Mouse (Mus musculus): ENCODE measurements at regions not wholly inside any gene's neighbourhood (a gene's known extent, or its start where the extent isn't known, plus 50 kb on each side); places are given as distances from the start of the nearest gene placed in this dataset.
A peak's percentile ranks its signal among the peaks of the same experiment; 100 is the strongest.

DNA sequence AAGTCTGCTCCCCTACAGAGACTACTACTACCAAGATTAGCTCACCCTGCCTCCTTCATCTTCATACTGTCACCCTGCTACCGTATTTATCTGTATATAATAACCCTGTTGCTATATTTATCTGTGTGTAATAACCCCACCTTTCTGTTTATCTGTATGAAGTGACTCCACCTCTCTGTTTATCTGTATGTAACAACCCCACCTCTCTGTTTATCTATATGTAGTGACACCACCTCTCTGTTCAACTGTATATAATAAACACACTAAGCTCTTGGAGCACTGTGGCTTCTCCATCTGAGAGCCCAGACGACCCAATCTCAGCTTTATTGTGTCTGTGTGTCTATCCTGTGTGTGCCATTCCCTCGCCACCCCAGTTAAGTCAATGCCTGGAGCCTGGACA lies 154.7 kb downstream of the Katnal1 start:
- Histone ChIP-seq H3K27ac (0 out of 2 replicates have a peak overlapping the region, but pooled peaks have one; percentile 2), H3K4me1 (replicated peaks; ENCODE audit: control insufficient read depth in 2 of 2, insufficient read depth in 2 of 2, low read length in 1 of 2) (peaks cover 15 to 24% of the 10 kb centered on the region in 2 experiments), H3K9me3 (ENCODE audit: control insufficient read depth, low read length) (no peaks in the 10 kb centered on the region), H3K36me3 (replicated peaks; ENCODE audit: control insufficient read depth, insufficient read depth, low read depth) (no peaks in the 10 kb centered on the region), H3K27me3 (ENCODE audit: control insufficient read depth, insufficient read depth, low read length) (no peaks in the 10 kb centered on the region), H3K4me3 (ENCODE audit: insufficient read depth in 1 of 2, low read depth in 2 of 2, low read length in 2 of 2) (no peak overlapping the region), H3K9ac (replicated peaks) (no peak overlapping the region), H3K4me2 (ENCODE audit: low read depth) (peak overlapping the region; percentile 38)
- DNase-seq (ENCODE audit: low read depth in 3 of 3, low spot score in 3 of 3) (peak in 2 of 3 experiments; percentile 37 to 57), ATAC-seq (ENCODE audit: insufficient read depth) (peak; percentile 95)
- WGBS (ENCODE audit: insufficient replicate concordance) = 21% methylated on average over 3 of the region's 3 CpGs
- TF ChIP-seq EP300 (IDR thresholded peaks at IDR 0.05; ENCODE audit: low read depth) = peak; percentile 84
- no peak for TF ChIP-seq CTCF (IDR thresholded peaks at IDR 0.05; ENCODE audit: low read depth)

DNA sequence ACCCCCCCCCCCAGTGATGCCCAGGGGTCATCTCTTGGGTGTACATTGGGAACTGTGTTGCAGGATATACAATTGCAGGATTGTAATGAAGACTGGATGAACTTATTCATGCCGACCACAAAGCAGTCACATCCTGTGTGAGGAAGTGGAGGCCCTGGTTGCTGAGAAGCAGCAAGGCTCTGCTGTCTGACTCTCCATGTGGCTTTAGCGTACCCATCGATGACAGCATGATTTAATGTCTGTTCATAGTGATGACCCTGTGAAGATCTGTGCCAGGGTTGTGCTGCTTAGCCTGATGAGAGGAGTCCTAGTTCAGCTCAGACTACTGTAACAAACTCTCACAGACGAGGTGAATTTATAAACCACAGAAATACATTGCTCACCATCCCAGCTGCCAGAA lies 159.7 kb downstream of the Katnal1 start:
- Histone ChIP-seq H3K4me1 (replicated peaks; ENCODE audit: control insufficient read depth in 2 of 2, insufficient read depth in 2 of 2, low read length in 1 of 2) (peaks cover 6 to 12% of the 10 kb centered on the region in 2 experiments), H3K4me2 (ENCODE audit: low read depth) (no peak overlapping the region), H3K9ac (replicated peaks) (no peak overlapping the region), H3K36me3 (replicated peaks; ENCODE audit: control insufficient read depth, insufficient read depth, low read depth) (no peaks in the 10 kb centered on the region), H3K4me3 (ENCODE audit: insufficient read depth in 1 of 2, low read depth in 2 of 2, low read length in 2 of 2) (no peak overlapping the region), H3K27ac (no peak overlapping the region), H3K27me3 (ENCODE audit: control insufficient read depth, insufficient read depth, low read length) (no peaks in the 10 kb centered on the region), H3K9me3 (ENCODE audit: control insufficient read depth, low read length) (no peaks in the 10 kb centered on the region)
- WGBS (ENCODE audit: insufficient replicate concordance) = 40% methylated on average over 4 of the region's 4 CpGs
- ATAC-seq (ENCODE audit: insufficient read depth) = no peak
- TF ChIP-seq EP300 (IDR thresholded peaks at IDR 0.05; ENCODE audit: low read depth) (no peak), CTCF (IDR thresholded peaks at IDR 0.05; ENCODE audit: low read depth) (no peak)
- DNase-seq (ENCODE audit: low read depth in 3 of 3, low spot score in 3 of 3) = no peak

GRCm38 (mm10) chr5:148768346-148768745 lies 160.8 kb downstream of the Katnal1 start:
- DNase-seq (ENCODE audit: low read depth in 3 of 3, low spot score in 3 of 3) (no peak), ATAC-seq (ENCODE audit: insufficient read depth) (no peak)
- Histone ChIP-seq H3K9ac (replicated peaks) (no peak overlapping the region), H3K27me3 (ENCODE audit: control insufficient read depth, insufficient read depth, low read length) (no peaks in the 10 kb centered on the region), H3K4me3 (ENCODE audit: insufficient read depth in 1 of 2, low read depth in 2 of 2, low read length in 2 of 2) (no peak overlapping the region), H3K4me1 (replicated peaks; ENCODE audit: control insufficient read depth in 2 of 2, insufficient read depth in 2 of 2, low read length in 1 of 2) (peaks cover 0 to 5% of the 10 kb centered on the region in 2 experiments; a peak in 1 of 4 replicates), H3K4me2 (ENCODE audit: low read depth) (no peak overlapping the region), H3K9me3 (ENCODE audit: control insufficient read depth, low read length) (no peaks in the 10 kb centered on the region), H3K36me3 (replicated peaks; ENCODE audit: control insufficient read depth, insufficient read depth, low read depth) (no peaks in the 10 kb centered on the region), H3K27ac (no peak overlapping the region)
- 62% methylated on average over 7 of the region's 7 CpGs for WGBS (ENCODE audit: insufficient replicate concordance)
- TF ChIP-seq CTCF (IDR thresholded peaks at IDR 0.05; ENCODE audit: low read depth) = no peak
- TF ChIP-seq EP300 (IDR thresholded peaks at IDR 0.05; ENCODE audit: low read depth) = no peak

- no peak for ATAC-seq (ENCODE audit: insufficient read depth)
- no peak overlapping the region for H3K4me2 ChIP-seq (ENCODE audit: low read depth)
- 66% methylated on average over 7 of the region's 7 CpGs for WGBS (ENCODE audit: insufficient replicate concordance)
Observed at GRCm38 (mm10) chr5:148765993-148766392, 163.1 kb downstream of the Katnal1 start.

GRCm38 (mm10) chr5:148760108-148760507 lies 169.0 kb downstream of the Katnal1 start:
- H3K27me3 ChIP-seq (ENCODE audit: control insufficient read depth, insufficient read depth, low read length) = no peaks in the 10 kb centered on the region
- 68% methylated on average over 9 of the region's 9 CpGs for WGBS (ENCODE audit: insufficient replicate concordance)
- no peak overlapping the region for H3K9ac ChIP-seq (replicated peaks)
- no peak overlapping the region for H3K4me3 ChIP-seq (ENCODE audit: insufficient read depth in 1 of 2, low read depth in 2 of 2, low read length in 2 of 2)
- ATAC-seq (ENCODE audit: insufficient read depth) (no peak), DNase-seq (ENCODE audit: low read depth in 3 of 3, low spot score in 3 of 3) (no peak)
- TF ChIP-seq EP300 (IDR thresholded peaks at IDR 0.05; ENCODE audit: low read depth) (no peak), CTCF (IDR thresholded peaks at IDR 0.05; ENCODE audit: low read depth) (no peak)
- H3K4me2 ChIP-seq (ENCODE audit: low read depth) = no peak overlapping the region
- no peaks in the 10 kb centered on the region for H3K9me3 ChIP-seq (ENCODE audit: control insufficient read depth, low read length)
- no peaks in the 10 kb centered on the region for H3K4me1 ChIP-seq (replicated peaks; ENCODE audit: control insufficient read depth in 2 of 2, insufficient read depth in 2 of 2, low read length in 1 of 2)
- H3K27ac ChIP-seq = no peak overlapping the region
- H3K36me3 ChIP-seq (replicated peaks; ENCODE audit: control insufficient read depth, insufficient read depth, low read depth) = no peaks in the 10 kb centered on the region

More at GRCm38 (mm10) chr5:148765993-148766392, 163.1 kb downstream of the Katnal1 start:
- Histone ChIP-seq H3K27ac (no peak overlapping the region), H3K4me1 (replicated peaks; ENCODE audit: control insufficient read depth in 2 of 2, insufficient read depth in 2 of 2, low read length in 1 of 2) (peaks cover 0 to 3% of the 10 kb centered on the region in 2 experiments; a peak in 1 of 4 replicates), H3K9me3 (ENCODE audit: control insufficient read depth, low read length) (no peaks in the 10 kb centered on the region), H3K4me3 (ENCODE audit: insufficient read depth in 1 of 2, low read depth in 2 of 2, low read length in 2 of 2) (no peak overlapping the region), H3K27me3 (ENCODE audit: control insufficient read depth, insufficient read depth, low read length) (no peaks in the 10 kb centered on the region), H3K36me3 (replicated peaks; ENCODE audit: control insufficient read depth, insufficient read depth, low read depth) (no peaks in the 10 kb centered on the region), H3K9ac (replicated peaks) (no peak overlapping the region)
- no peak for DNase-seq (ENCODE audit: low read depth in 3 of 3, low spot score in 3 of 3)
- TF ChIP-seq EP300 (IDR thresholded peaks at IDR 0.05; ENCODE audit: low read depth) (no peak), CTCF (IDR thresholded peaks at IDR 0.05; ENCODE audit: low read depth) (no peak)

Measured in liver, embryonic 14.5 days (tissue).